Mouse (Mus musculus) cerebellum, adult 18-20 months (tissue): ENCODE measurements around the gene Gm49345.

Experiments
- DNase-seq, 2 experiments: peaks; one replicate each; pipeline ENCODE4 v3.0.0; 2021

The Gm49345 gene

DNA sequence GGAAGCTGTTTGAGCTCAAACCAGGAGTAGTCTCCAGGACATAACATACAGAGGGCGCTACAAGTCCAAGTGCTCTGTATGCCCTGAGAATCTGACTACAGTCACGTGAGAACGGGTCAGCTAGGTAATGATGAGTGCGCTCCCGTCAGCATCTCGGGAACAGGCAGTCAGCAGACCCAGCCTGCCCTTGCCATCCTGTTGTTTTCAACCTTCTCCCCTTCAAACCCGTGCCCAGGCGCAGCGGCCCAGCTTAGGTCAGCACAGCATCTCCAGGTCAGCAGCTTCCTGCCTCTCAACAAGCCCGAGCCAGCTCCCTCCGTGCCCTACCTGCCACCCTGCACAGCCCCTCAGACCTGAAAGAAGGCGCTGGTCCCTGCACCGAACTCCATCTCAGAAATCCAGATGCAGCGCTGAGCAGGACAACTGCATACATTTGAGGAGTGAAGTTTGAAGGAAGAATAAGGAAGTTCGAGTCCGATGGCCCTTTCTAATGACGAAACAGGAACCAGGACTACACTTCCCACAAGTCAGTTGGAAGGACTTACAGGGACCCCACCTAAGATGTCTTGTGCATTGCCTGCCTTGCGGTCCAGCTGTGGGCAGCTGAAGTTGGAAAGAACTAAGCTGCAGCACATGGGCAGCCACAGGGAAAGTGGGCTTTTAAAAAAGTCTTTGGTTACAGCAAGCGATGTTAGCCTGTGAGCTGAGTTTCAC is at the start of gene Gm49345, which contains the start of gene Zfp729a:
TSS of gene Gm49345 (minus strand) at position 476 of the 714 bp plus-strand sequence.
TSS of gene Zfp729a (minus strand) at position 498 of the 714 bp plus-strand sequence.
- DNase-seq: peak; percentile 85 to 89

DNA sequence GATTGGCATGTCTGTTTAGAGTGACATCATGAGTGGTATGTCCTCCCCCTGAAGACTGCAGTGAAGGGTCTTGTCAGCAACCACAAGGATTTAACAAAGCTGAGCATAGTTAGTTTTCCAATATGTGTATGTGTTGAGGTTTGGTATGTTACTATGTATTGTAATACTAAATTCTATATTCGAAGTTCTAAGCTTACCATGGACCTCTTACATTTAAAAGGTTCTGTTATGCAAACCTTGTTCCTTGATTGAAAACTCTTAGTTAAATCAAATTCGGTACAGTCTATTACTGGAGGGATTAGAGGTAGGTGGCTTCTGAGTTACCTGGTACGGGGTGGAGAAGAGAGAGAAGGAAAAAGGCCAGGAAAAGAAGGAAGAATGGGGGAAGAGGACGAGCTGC is 49.4 kb upstream of the Gm49345 start, which contains the start of gene Zfp738:
TSS of gene Zfp738 (minus strand) at position 101 of the 400 bp plus-strand sequence.
- DNase-seq: no peak

DNA sequence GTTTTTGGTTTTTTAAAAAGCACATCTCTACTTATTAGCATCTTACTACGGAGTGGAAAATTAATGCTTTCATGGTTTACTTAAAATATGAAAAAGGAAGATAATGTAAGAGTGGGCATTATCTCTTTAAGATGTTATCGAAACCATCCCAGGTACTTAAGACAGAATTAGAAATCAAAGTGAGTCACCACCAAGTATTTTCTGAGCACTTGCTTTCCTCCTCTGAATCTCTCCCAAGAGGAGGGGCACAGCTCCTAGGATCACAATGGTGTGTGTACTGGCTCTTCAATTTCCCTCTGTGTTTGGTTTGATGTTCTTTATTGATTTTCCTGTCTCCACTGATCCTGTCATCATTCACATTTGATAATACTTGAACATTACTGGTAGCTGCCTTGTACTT is 46.3 kb upstream of the Gm49345 start:
- DNase-seq: peak in 1 of 2 experiments; percentile 4

GRCm38 (mm10) chr13:67682959-67683735 is 45.6 kb upstream of the Gm49345 start:
- peak; percentile 85 to 92 for DNase-seq

DNA sequence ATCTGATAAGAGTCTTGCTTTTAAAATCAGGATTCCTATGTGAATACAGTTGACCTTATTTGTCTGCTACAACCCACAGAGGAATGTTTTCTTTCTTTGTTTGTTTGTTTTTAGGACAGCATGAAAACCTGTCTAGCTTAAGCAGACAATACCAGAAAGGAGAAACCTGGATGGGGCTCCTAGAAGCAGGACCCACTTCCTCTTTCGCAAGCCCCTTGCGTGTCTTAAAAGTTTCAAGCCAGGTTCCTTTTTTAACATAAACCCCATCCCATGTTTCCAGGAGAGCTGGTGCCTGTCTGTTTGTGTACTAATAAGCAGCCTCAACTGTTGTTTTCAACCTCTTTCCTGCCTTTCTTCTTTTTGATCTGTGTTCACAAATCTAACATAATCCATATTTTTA is 37.3 kb upstream of the Gm49345 start:
- no peak for DNase-seq

- no peak for DNase-seq
These were observed 14.9 kb upstream of the Gm49345 start for GRCm38 (mm10) chr13:67652496-67652895.

- DNase-seq: no peak
These were observed 27.5 kb downstream of the Gm49345 start for GRCm38 (mm10) chr13:67610108-67610507.

DNA sequence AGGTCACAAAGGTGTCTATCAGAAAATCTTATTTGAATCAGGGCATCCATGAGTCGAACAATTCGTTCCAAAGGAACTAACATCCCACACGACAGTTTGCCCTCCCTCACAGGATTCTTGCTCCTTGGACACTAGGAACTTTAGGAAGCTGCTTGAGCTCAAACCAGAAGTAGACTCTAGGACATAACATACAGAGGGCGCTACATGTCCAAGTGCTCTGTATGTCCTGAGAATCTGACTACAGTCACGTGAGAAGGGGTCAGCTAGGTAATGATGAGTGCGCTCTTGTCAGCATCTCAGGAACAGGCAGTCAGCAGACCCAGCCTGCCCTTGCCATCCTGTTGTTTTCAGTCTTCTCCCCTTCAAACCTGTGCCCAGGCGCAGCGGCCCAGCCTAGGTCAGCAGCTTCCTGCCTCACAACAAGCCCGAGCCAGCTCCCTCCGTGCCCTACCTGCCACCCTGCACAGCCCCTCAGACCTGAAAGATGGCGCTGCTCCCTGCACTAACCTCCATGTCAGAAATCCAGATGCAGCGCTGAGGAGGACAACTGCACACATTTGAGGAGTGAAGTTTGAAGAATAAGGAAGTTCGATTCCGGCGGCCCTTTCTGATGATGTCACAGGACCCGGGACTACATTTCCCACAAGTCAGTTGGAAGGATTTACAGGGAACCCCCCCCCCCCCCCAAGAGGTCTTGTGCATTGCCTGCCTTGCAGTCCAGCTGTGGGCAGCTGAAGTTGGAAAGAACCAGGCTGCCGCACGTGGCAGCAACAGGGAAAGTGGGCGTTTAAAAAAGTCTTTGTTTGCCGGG is 28.3 kb downstream of the Gm49345 start, which contains the start of gene Zfp729b:
TSS of gene Zfp729b (minus strand) at position 642 of the 811 bp plus-strand sequence.
- DNase-seq: peak; percentile 91

GRCm38 (mm10) chr13:67572591-67573189 is 64.9 kb downstream of the Gm49345 start:
- no peak for DNase-seq

DNA sequence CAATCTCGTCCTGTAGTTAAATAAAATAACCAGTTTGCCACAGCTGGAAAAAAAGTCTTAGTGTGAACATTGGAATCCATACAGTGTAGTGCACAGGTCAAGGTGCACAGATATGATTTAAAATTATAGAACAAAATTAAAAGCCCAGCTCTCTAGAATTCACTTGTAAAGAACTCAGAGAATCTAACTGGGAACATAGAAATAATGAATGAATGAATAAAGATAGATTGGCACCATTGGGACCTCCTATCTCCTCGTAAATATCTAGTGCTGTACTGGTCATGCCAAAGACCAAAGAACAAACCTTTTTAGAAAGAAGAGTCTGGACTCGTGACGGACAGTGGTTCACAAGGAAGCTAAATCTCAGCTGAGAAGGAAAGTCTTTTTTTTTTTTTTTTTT is 83.8 kb downstream of the Gm49345 start, which contains the start of gene Zfp748:
TSS of gene Zfp748 (minus strand) at position 101 of the 400 bp plus-strand sequence.
- DNase-seq: no peak

GRCm38 (mm10) chr13:67552505-67553346 is 84.8 kb downstream of the Gm49345 start:
- peak; percentile 89 to 97 for DNase-seq

- DNase-seq: no peak
These were observed 91.6 kb downstream of the Gm49345 start for GRCm38 (mm10) chr13:67545941-67546340.
